Mouse (Mus musculus): ENCODE data around the gene Pbx2. TPM values are rescaled to one million over a fixed set of nuclear protein-coding genes. Genes with fewer than 3 reads are reported as not detected.
"Not testable (repeated sequence)": the region's sequence is repeated elsewhere in the genome, so short reads cannot be mapped to it uniquely, and the experiment has no call there.

The Pbx2 gene
- polyA plus RNA-seq (2016; fragmentation: Nextera tagmentation; extraction: Ambion mirVana): 16.6 and 17.8 TPM in 2 replicates

- H3K4me2 ChIP-seq: peak within 1 kb of the TSS; percentile 94
- peak within 1 kb of the TSS; percentile 100 for H3K27ac ChIP-seq
- WGBS: 1% methylated on average over 21 of the region's 21 CpGs
- peaks cover 74% of the 10 kb centered on the region for H3K4me1 ChIP-seq
- no peaks in the 10 kb centered on the region for H3K9me3 ChIP-seq
- peak within 1 kb of the TSS; percentile 86 for H3K4me3 ChIP-seq (replicated peaks)
- H3K9ac ChIP-seq: peak within 1 kb of the TSS; percentile 100
- ATAC-seq (ENCODE audit: low FRiP score): peak; percentile 18
- H3K36me3 ChIP-seq (replicated peaks): peaks cover 22% of the 10 kb centered on the region
- H3K27me3 ChIP-seq: no peaks in the 10 kb centered on the region
These were observed at the start of gene Pbx2 for GRCm38 (mm10) chr17:34591029-34591993. Pbx2 (plus strand) TSS chr17:34591266.

- H3K4me2 ChIP-seq; H3K9me3 ChIP-seq; H3K9ac ChIP-seq; ATAC-seq (ENCODE audit: low FRiP score); H3K27me3 ChIP-seq; H3K4me1 ChIP-seq; H3K36me3 ChIP-seq (replicated peaks); H3K4me3 ChIP-seq (replicated peaks); H3K27ac ChIP-seq: not testable (repeated sequence)
- WGBS: 92% methylated on average over 13 of the region's 13 CpGs
These were observed 47.5 kb upstream of the Pbx2 start for GRCm38 (mm10) chr17:34543567-34543966.

- no peaks in the 10 kb centered on the region for H3K4me1 ChIP-seq
- no peaks in the 10 kb centered on the region for H3K36me3 ChIP-seq (replicated peaks)
- no peak for ATAC-seq (ENCODE audit: low FRiP score)
- H3K27ac ChIP-seq: no peak overlapping the region
- H3K27me3 ChIP-seq: no peaks in the 10 kb centered on the region
- no peak overlapping the region for H3K4me2 ChIP-seq
- 93% methylated on average over 1 of the region's 1 CpGs for WGBS
- no peak overlapping the region for H3K4me3 ChIP-seq (replicated peaks)
- H3K9me3 ChIP-seq: no peaks in the 10 kb centered on the region
- H3K9ac ChIP-seq: no peak overlapping the region
These were observed 44.3 kb upstream of the Pbx2 start for GRCm38 (mm10) chr17:34546797-34547196.

GRCm38 (mm10) chr17:34547601-34548000, 43.5 kb upstream of the Pbx2 start:
- Histone ChIP-seq H3K27me3 (no peaks in the 10 kb centered on the region), H3K4me1 (no peaks in the 10 kb centered on the region), H3K4me3 (replicated peaks) (no peak overlapping the region), H3K27ac (no peak overlapping the region), H3K36me3 (replicated peaks) (no peaks in the 10 kb centered on the region), H3K9ac (no peak overlapping the region), H3K4me2 (no peak overlapping the region), H3K9me3 (no peaks in the 10 kb centered on the region)
- no peak for ATAC-seq (ENCODE audit: low FRiP score)
- WGBS: 95% methylated on average over 4 of the region's 4 CpGs

GRCm38 (mm10) chr17:34549156-34549555, 41.9 kb upstream of the Pbx2 start:
- no peaks in the 10 kb centered on the region for H3K36me3 ChIP-seq (replicated peaks)
- H3K9me3 ChIP-seq: no peaks in the 10 kb centered on the region
- no peak overlapping the region for H3K27ac ChIP-seq
- no peak overlapping the region for H3K9ac ChIP-seq
- no peaks in the 10 kb centered on the region for H3K4me1 ChIP-seq
- H3K4me3 ChIP-seq (replicated peaks): no peak overlapping the region
- no peak overlapping the region for H3K4me2 ChIP-seq
- no peaks in the 10 kb centered on the region for H3K27me3 ChIP-seq
- no peak for ATAC-seq (ENCODE audit: low FRiP score)
- WGBS: 87% methylated on average over 3 of the region's 3 CpGs

- 83% methylated on average over 2 of the region's 2 CpGs for WGBS
- Histone ChIP-seq H3K9me3 (no peaks in the 10 kb centered on the region), H3K27me3 (0 out of 2 replicates have a peak, but pooled peaks cover 4% of the 10 kb centered on the region), H3K36me3 (replicated peaks) (no peaks in the 10 kb centered on the region), H3K27ac (no peak overlapping the region), H3K4me3 (replicated peaks) (no peak overlapping the region), H3K9ac (no peak overlapping the region), H3K4me2 (no peak overlapping the region), H3K4me1 (no peaks in the 10 kb centered on the region)
- no peak for ATAC-seq (ENCODE audit: low FRiP score)
These were observed 41.2 kb upstream of the Pbx2 start for GRCm38 (mm10) chr17:34549843-34550242.

- WGBS: 27% methylated on average over 5 of the region's 5 CpGs
- no peaks in the 10 kb centered on the region for H3K4me1 ChIP-seq
- 0 out of 2 replicates have a peak, but pooled peaks cover 4% of the 10 kb centered on the region for H3K27me3 ChIP-seq
- H3K4me3 ChIP-seq (replicated peaks): no peak overlapping the region
- H3K9ac ChIP-seq: no peak overlapping the region
- H3K36me3 ChIP-seq (replicated peaks): no peaks in the 10 kb centered on the region
- H3K27ac ChIP-seq: no peak overlapping the region
- H3K9me3 ChIP-seq: no peaks in the 10 kb centered on the region
- ATAC-seq (ENCODE audit: low FRiP score): no peak
- no peak overlapping the region for H3K4me2 ChIP-seq
These were observed 35.6 kb upstream of the Pbx2 start for GRCm38 (mm10) chr17:34555483-34555882.

- ATAC-seq (ENCODE audit: low FRiP score): no peak
- Histone ChIP-seq H3K4me3 (replicated peaks) (no peak overlapping the region), H3K4me1 (no peaks in the 10 kb centered on the region), H3K4me2 (no peak overlapping the region), H3K9ac (no peak overlapping the region), H3K36me3 (replicated peaks) (no peaks in the 10 kb centered on the region), H3K9me3 (no peaks in the 10 kb centered on the region), H3K27ac (no peak overlapping the region), H3K27me3 (0 out of 2 replicates have a peak, but pooled peaks cover 4% of the 10 kb centered on the region)
- WGBS: 86% methylated on average over 8 of the region's 8 CpGs
These were observed 34.7 kb upstream of the Pbx2 start for GRCm38 (mm10) chr17:34556406-34556805.

- Histone ChIP-seq H3K4me3 (replicated peaks) (no peak overlapping the region), H3K4me2 (no peak overlapping the region), H3K9me3 (no peaks in the 10 kb centered on the region), H3K4me1 (no peaks in the 10 kb centered on the region), H3K27ac (no peak overlapping the region), H3K9ac (no peak overlapping the region), H3K36me3 (replicated peaks) (no peaks in the 10 kb centered on the region), H3K27me3 (0 out of 2 replicates have a peak, but pooled peaks cover 4% of the 10 kb centered on the region)
- no peak for ATAC-seq (ENCODE audit: low FRiP score)
- 77% methylated on average over 11 of the region's 11 CpGs for WGBS
These were observed 33.7 kb upstream of the Pbx2 start for GRCm38 (mm10) chr17:34557411-34557810.

GRCm38 (mm10) chr17:34559116-34559515, 31.9 kb upstream of the Pbx2 start:
- H3K36me3 ChIP-seq (replicated peaks): no peaks in the 10 kb centered on the region
- H3K4me1 ChIP-seq: no peaks in the 10 kb centered on the region
- 0 out of 2 replicates have a peak, but pooled peaks cover 4% of the 10 kb centered on the region for H3K27me3 ChIP-seq
- WGBS: 89% methylated on average over 7 of the region's 7 CpGs
- no peak overlapping the region for H3K4me2 ChIP-seq
- no peaks in the 10 kb centered on the region for H3K9me3 ChIP-seq
- no peak overlapping the region for H3K4me3 ChIP-seq (replicated peaks)
- no peak overlapping the region for H3K27ac ChIP-seq
- no peak overlapping the region for H3K9ac ChIP-seq
- ATAC-seq (ENCODE audit: low FRiP score): no peak

GRCm38 (mm10) chr17:34559895-34560294, 31.2 kb upstream of the Pbx2 start:
- Histone ChIP-seq H3K36me3 (replicated peaks) (no peaks in the 10 kb centered on the region), H3K27ac (no peak overlapping the region), H3K9ac (no peak overlapping the region), H3K9me3 (no peaks in the 10 kb centered on the region), H3K4me3 (replicated peaks) (no peak overlapping the region), H3K4me2 (no peak overlapping the region), H3K4me1 (no peaks in the 10 kb centered on the region), H3K27me3 (no peaks in the 10 kb centered on the region)
- 27% methylated on average over 15 of the region's 15 CpGs for WGBS
- ATAC-seq (ENCODE audit: low FRiP score): no peak

- no peak overlapping the region for H3K27ac ChIP-seq
- no peaks in the 10 kb centered on the region for H3K4me1 ChIP-seq
- no peaks in the 10 kb centered on the region for H3K27me3 ChIP-seq
- no peak overlapping the region for H3K4me2 ChIP-seq
- no peaks in the 10 kb centered on the region for H3K9me3 ChIP-seq
- H3K36me3 ChIP-seq (replicated peaks): no peaks in the 10 kb centered on the region
- no peak overlapping the region for H3K4me3 ChIP-seq (replicated peaks)
- H3K9ac ChIP-seq: no peak overlapping the region
- WGBS: 93% methylated on average over 6 of the region's 6 CpGs
- no peak for ATAC-seq (ENCODE audit: low FRiP score)
These were observed 30.6 kb upstream of the Pbx2 start for GRCm38 (mm10) chr17:34560438-34560837.

- Histone ChIP-seq H3K4me1 (no peaks in the 10 kb centered on the region), H3K36me3 (replicated peaks) (no peaks in the 10 kb centered on the region), H3K9me3 (no peaks in the 10 kb centered on the region), H3K4me2 (no peak overlapping the region), H3K27ac (no peak overlapping the region), H3K27me3 (no peaks in the 10 kb centered on the region), H3K4me3 (replicated peaks) (no peak overlapping the region), H3K9ac (no peak overlapping the region)
- ATAC-seq (ENCODE audit: low FRiP score): no peak
- 45% methylated on average over 8 of the region's 8 CpGs for WGBS
These were observed 29.9 kb upstream of the Pbx2 start for GRCm38 (mm10) chr17:34561200-34561599.

All from forebrain, embryonic 12.5 days (tissue).